Mouse (Mus musculus): ENCODE measurements at regions not wholly inside any gene's neighbourhood (a gene's known extent, or its start where the extent isn't known, plus 50 kb on each side); places are given as distances from the start of the nearest gene placed in this dataset.

- no peak for TF ChIP-seq POLR2A (IDR thresholded peaks at IDR 0.05; ENCODE audit: borderline replicate concordance, extremely low read depth, low read depth, low read length)
- no peak for TF ChIP-seq CTCF (IDR thresholded peaks at IDR 0.05; ENCODE audit: insufficient read depth, low read length)
Observed at GRCm38 (mm10) chr14:99535781-99536180, 237.3 kb downstream of the Klf5 start.

Measured in lung, adult 2 months (tissue).